Mouse (Mus musculus) bone marrow, adult 2 months (tissue): ENCODE data around the gene Casd1.

Experiments
- CTCF ChIP-seq: fragments of 200-500 bp; IDR thresholded peaks from 2 replicates; pipeline ENCODE4 v1.5.1; 2011; ENCODE audit warnings: low read length, control low read depth; ENCODE audit not compliant: control insufficient read depth, insufficient read depth
- POLR2A ChIP-seq: fragments of 200-500 bp; IDR thresholded peaks from 2 replicates; pipeline ENCODE4 v1.6.1; 2011; ENCODE audit warnings: low read depth, mild to moderate bottlenecking, control low read depth, low read length, borderline replicate concordance; ENCODE audit not compliant: control insufficient read depth

DNA sequence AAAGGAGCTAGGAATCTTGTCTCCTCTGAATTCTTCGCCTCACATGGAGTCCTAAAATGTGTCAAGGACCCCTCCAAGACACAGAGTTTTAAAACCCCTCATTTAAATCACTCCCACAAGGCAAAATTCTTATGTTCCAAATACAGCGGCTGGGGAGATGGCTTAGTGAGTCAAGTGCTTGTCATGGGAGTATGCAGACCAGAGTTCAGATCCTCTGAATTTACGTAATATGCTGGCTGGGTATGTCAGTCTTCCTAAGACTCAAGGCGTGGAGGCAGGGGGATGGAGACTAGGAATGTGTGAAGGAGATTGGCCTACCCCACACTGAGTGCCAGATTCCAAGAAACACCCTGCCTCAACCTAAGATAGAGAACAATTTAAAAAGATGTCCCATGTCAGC, 79.9 kb downstream of the Casd1 start:
- TF ChIP-seq CTCF: no peak
- TF ChIP-seq POLR2A: no peak
